Mouse (Mus musculus) small intestine, adult 10 weeks (tissue): Measurements from ENCODE around the gene Cxcl5. TPM values are rescaled to one million over a fixed set of nuclear protein-coding genes. Genes with fewer than 3 reads are reported as not detected.

Experiments
- polyA plus RNA-seq: library from polyadenylated mRNA; stranded (reverse); fragments of 350-450 nt; fragmentation: Illumina TruSeq; extraction: RNeasy Lipid Tissue Mini Kit (QIAGEN cat#74804); gene quantifications from one replicate; pipeline ENCODE4 v1.2.3, GENCODE M21; 2014; ENCODE audit warnings: low replicate concordance

Gene Cxcl5
- polyA plus RNA-seq: 3.7 TPM

GRCm38 (mm10) chr5:90759077-90760065 lies at the start of gene Cxcl5:
TSS of gene Cxcl5 (plus strand) at chr5:90759360.

GRCm38 (mm10) chr5:90768218-90768617 lies 9.1 kb downstream of the Cxcl5 start, which contains the start of gene Ppbp:
TSS of gene Ppbp (plus strand) at chr5:90768518.

GRCm38 (mm10) chr5:90771880-90772653 lies 12.9 kb downstream of the Cxcl5 start, which contains the start of gene Pf4:
TSS of gene Pf4 (plus strand) at chr5:90772435.

GRCm38 (mm10) chr5:90785659-90786588 lies 26.8 kb downstream of the Cxcl5 start, which contains the start of gene Cxcl3:
TSS of gene Cxcl3 (plus strand) at chr5:90786103.

GRCm38 (mm10) chr5:90794195-90794625 lies 35.0 kb downstream of the Cxcl5 start, which contains the start of gene Cxcl15:
TSS of gene Cxcl15 (plus strand) at chr5:90794534.

Other genes starting within 250 kb of the Cxcl5 start
- 1.0 TPM for gene Afm, start 240.4 kb upstream of the Cxcl5 start, polyA plus RNA-seq
- gene 5830473C10Rik, start 198.3 kb upstream of the Cxcl5 start, polyA plus RNA-seq: not detected
- 53.5 TPM for gene Rassf6, start 118.7 kb upstream of the Cxcl5 start, polyA plus RNA-seq
- 0.41 TPM for gene Ppbp, start 9.2 kb downstream of the Cxcl5 start, polyA plus RNA-seq
- gene Pf4, start 13.1 kb downstream of the Cxcl5 start, polyA plus RNA-seq: 7.8 TPM
- not detected for gene Cxcl3, start 26.7 kb downstream of the Cxcl5 start, polyA plus RNA-seq
- gene Cxcl15, start 35.2 kb downstream of the Cxcl5 start, polyA plus RNA-seq: 2.3 TPM
- 0.85 TPM for gene Cxcl1, start 131.9 kb downstream of the Cxcl5 start, polyA plus RNA-seq
- gene Cxcl2, start 144.5 kb downstream of the Cxcl5 start, polyA plus RNA-seq: 1.2 TPM
- gene Mthfd2l, start 171.8 kb downstream of the Cxcl5 start, polyA plus RNA-seq: 39.7 TPM